Mouse (Mus musculus): ENCODE data around the gene Plxnd1. TPM values are rescaled to one million over a fixed set of nuclear protein-coding genes. Genes with fewer than 3 reads are reported as not detected.

The Plxnd1 gene
- polyA plus RNA-seq, 1 experiment: 66.1 TPM

DNA sequence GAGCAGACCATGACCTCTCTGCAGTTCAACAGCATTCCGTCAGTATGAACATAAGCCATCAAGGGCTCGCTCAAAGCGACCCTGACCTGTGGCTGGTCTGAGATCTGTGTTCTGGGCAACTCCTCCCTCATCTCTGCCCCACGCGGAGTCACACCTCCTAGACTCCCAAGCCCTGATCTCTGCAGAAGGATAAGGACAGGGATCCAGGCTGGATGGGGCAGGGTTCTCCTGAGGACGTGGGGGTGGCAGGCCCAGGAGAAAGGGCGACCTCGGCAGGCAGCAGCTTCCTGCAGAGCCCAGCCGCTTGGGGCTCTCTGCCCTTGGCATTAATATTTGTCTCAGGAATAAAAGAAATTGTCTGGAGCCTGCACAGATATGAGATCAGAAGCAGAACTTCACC lies 9.2 kb downstream of the Plxnd1 start:
- peaks cover 33% of the 10 kb centered on the region; the same call in 1 of the 2 replicates for H3K4me1 ChIP-seq (ENCODE audit: control insufficient read depth, insufficient read depth, insufficient read length)
- no peak for DNase-seq (ENCODE audit: low read depth in 1 of 2, low spot score in 2 of 2)
- H3K27me3 ChIP-seq (ENCODE audit: control insufficient read depth, insufficient read depth, low read length): no peaks in the 10 kb centered on the region
- H3K4me3 ChIP-seq (ENCODE audit: extremely low read depth, insufficient read depth, insufficient read length): no peak overlapping the region
- TF ChIP-seq CTCF (IDR thresholded peaks at IDR 0.05; ENCODE audit: extremely low read depth, insufficient read depth, insufficient read length, insufficient replicate concordance): no peak
- TF ChIP-seq POLR2A (IDR thresholded peaks at IDR 0.05; ENCODE audit: low read depth, low read length): no peak
- no peaks in the 10 kb centered on the region for H3K36me3 ChIP-seq (ENCODE audit: control insufficient read depth, insufficient read depth, low read length)
- 77% methylated on average over 9 of the region's 9 CpGs for WGBS
- no peak overlapping the region for H3K27ac ChIP-seq (ENCODE audit: insufficient read depth, low read length)

DNA sequence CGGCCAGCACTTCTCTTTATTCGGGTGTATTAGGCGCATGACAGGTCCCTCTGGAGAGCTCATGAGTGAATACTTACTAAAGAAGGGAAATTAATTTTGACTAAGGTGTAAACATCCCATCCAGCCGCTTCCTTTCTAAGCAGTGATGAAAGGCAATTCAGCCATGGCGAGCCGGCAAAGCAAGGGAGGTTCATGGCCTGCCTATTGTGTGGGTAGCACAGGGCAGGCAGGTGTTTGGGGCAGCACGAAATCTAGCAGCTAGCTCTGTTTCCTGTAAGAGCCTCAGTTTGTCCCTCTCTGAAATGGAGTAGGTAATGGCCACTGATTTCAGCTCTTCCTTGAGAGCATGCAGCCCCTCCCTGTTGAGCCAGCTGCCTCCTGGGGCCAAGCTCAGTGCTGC lies 10.2 kb downstream of the Plxnd1 start:
- TF ChIP-seq POLR2A (IDR thresholded peaks at IDR 0.05; ENCODE audit: low read depth, low read length) (no peak), CTCF (IDR thresholded peaks at IDR 0.05; ENCODE audit: extremely low read depth, insufficient read depth, insufficient read length, insufficient replicate concordance) (no peak)
- H3K36me3 ChIP-seq (ENCODE audit: control insufficient read depth, insufficient read depth, low read length): no peaks in the 10 kb centered on the region
- 68% methylated on average over 7 of the region's 7 CpGs for WGBS
- H3K27ac ChIP-seq (ENCODE audit: insufficient read depth, low read length): no peak overlapping the region
- no peak for DNase-seq (ENCODE audit: low read depth in 1 of 2, low spot score in 2 of 2)
- H3K27me3 ChIP-seq (ENCODE audit: control insufficient read depth, insufficient read depth, low read length): no peaks in the 10 kb centered on the region
- peaks cover 29% of the 10 kb centered on the region; the same call in 1 of the 2 replicates for H3K4me1 ChIP-seq (ENCODE audit: control insufficient read depth, insufficient read depth, insufficient read length)
- H3K4me3 ChIP-seq (ENCODE audit: extremely low read depth, insufficient read depth, insufficient read length): no peak overlapping the region

DNA sequence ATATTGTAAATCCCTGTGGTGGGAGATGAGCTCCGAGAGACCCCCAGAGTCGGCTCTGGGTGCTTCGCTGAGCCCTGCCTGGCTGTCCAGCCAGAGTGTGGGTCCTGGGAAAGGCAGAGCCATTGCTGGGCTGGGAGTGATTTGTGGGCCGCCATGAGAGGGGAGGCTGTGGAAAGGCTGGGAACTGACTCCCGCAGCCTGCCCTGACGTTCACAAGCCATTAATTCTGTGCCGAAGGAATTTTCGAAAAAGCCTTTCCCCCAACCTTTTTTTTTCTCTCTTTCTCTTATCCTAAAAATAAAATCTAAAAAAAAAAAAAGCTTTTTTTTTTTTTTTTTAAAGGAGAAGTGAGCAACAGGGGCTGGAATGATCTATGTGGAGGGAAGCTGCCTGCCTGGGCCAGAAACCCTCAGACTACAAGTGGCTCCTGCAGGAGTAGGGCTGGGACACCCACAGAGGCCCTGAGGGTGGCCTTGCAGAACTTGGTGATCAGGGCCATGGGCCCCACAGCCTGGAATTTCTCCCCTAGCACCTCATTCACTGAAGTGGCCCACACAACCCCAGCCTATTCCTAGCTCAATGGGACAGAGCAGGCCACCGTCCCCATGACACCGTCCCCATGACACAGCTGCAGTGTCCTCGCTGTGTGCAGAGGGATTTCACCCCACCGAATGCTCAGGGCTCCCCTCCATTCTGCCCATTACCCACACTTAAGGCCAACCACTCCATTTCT lies 11.3 kb downstream of the Plxnd1 start:
- Histone ChIP-seq H3K36me3 (ENCODE audit: control insufficient read depth, insufficient read depth, low read length) (no peaks in the 10 kb centered on the region), H3K4me1 (ENCODE audit: control insufficient read depth, insufficient read depth, insufficient read length) (peaks cover 23% of the 10 kb centered on the region; the same call in 1 of the 2 replicates), H3K27ac (ENCODE audit: insufficient read depth, low read length) (peak overlapping the region; percentile 42), H3K27me3 (ENCODE audit: control insufficient read depth, insufficient read depth, low read length) (no peaks in the 10 kb centered on the region), H3K4me3 (ENCODE audit: extremely low read depth, insufficient read depth, insufficient read length) (no peak overlapping the region)
- DNase-seq (ENCODE audit: low read depth in 1 of 2, low spot score in 2 of 2): no peak
- TF ChIP-seq CTCF (IDR thresholded peaks at IDR 0.05; ENCODE audit: extremely low read depth, insufficient read depth, insufficient read length, insufficient replicate concordance) (no peak), POLR2A (IDR thresholded peaks at IDR 0.05; ENCODE audit: low read depth, low read length) (no peak)
- 86% methylated on average over 12 of the region's 12 CpGs for WGBS

DNA sequence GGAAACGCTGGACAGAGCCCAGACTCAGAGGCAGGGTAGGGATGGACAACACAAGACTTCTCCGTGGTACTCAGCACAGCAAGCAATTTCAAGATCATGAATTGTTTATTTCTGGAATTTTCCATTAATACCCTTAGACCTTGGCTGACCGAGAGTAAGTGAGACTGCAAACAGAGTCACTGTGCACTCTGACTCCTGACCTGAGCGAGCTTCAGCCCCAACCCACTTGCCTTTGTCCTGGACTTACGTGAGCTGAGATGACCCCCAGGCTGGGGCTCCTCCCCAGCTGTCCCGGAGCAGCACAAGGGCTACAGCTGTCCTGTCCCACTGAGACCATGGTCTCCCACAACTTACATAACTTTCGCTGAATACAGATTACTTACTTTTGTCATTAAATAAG lies 11.9 kb downstream of the Plxnd1 start:
- 78% methylated on average over 7 of the region's 7 CpGs for WGBS
- no peak for DNase-seq (ENCODE audit: low read depth in 1 of 2, low spot score in 2 of 2)
- Histone ChIP-seq H3K27ac (ENCODE audit: insufficient read depth, low read length) (peak overlapping the region; percentile 42), H3K4me3 (ENCODE audit: extremely low read depth, insufficient read depth, insufficient read length) (no peak overlapping the region), H3K4me1 (ENCODE audit: control insufficient read depth, insufficient read depth, insufficient read length) (peaks cover 23% of the 10 kb centered on the region; the same call in 1 of the 2 replicates), H3K36me3 (ENCODE audit: control insufficient read depth, insufficient read depth, low read length) (no peaks in the 10 kb centered on the region), H3K27me3 (ENCODE audit: control insufficient read depth, insufficient read depth, low read length) (no peaks in the 10 kb centered on the region)
- TF ChIP-seq POLR2A (IDR thresholded peaks at IDR 0.05; ENCODE audit: low read depth, low read length) (no peak), CTCF (IDR thresholded peaks at IDR 0.05; ENCODE audit: extremely low read depth, insufficient read depth, insufficient read length, insufficient replicate concordance) (no peak)

DNA sequence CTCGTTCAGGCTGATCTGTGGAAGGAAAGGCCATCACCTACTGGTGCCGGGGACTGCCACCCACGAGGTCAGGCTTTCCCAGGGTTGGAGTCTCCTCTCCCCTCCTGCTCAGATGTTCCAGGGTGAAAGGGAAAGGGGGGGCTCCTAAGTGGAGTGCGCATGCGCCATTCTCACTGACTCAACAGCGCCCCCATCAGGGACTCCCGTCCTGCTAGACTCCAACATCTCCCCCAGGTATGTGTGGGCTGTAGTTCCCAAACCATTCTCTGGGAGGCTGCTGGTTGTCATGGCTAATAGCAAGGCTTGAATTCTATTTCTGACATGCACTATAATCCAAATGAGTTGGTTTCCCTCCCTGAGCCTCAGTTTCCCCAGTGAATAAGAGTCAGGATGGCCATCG lies 16.2 kb downstream of the Plxnd1 start:
- Histone ChIP-seq H3K4me3 (ENCODE audit: extremely low read depth, insufficient read depth, insufficient read length) (no peak overlapping the region), H3K4me1 (ENCODE audit: control insufficient read depth, insufficient read depth, insufficient read length) (no peaks in the 10 kb centered on the region), H3K27ac (ENCODE audit: insufficient read depth, low read length) (no peak overlapping the region), H3K36me3 (ENCODE audit: control insufficient read depth, insufficient read depth, low read length) (no peaks in the 10 kb centered on the region), H3K27me3 (ENCODE audit: control insufficient read depth, insufficient read depth, low read length) (no peaks in the 10 kb centered on the region)
- TF ChIP-seq CTCF (IDR thresholded peaks at IDR 0.05; ENCODE audit: extremely low read depth, insufficient read depth, insufficient read length, insufficient replicate concordance): no peak
- no peak for DNase-seq (ENCODE audit: low read depth in 1 of 2, low spot score in 2 of 2)
- 95% methylated on average over 8 of the region's 8 CpGs for WGBS

DNA sequence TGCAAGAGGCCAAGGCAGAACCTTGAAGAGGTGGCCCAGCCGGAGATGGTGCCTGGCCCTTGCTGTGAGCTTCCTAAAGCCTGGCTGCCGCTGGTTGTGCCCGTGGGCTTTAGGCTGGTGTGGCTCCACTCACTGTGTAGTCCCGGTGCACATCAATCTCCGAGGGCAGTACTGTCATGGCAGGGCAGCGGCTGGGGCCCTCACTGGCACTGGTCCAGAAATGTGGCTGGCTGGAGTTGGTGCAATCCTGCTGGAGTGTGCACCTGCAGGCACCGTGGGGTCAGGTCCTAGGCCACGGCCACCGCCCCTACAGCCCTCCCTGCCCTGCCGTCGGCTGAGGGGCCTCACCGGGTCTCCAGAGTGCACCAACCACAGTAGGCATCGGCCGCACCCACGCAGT lies 17.0 kb downstream of the Plxnd1 start:
- TF ChIP-seq POLR2A (IDR thresholded peaks at IDR 0.05; ENCODE audit: low read depth, low read length) (no peak), CTCF (IDR thresholded peaks at IDR 0.05; ENCODE audit: extremely low read depth, insufficient read depth, insufficient read length, insufficient replicate concordance) (no peak)
- DNase-seq (ENCODE audit: low read depth in 1 of 2, low spot score in 2 of 2): no peak
- Histone ChIP-seq H3K4me3 (ENCODE audit: extremely low read depth, insufficient read depth, insufficient read length) (no peak overlapping the region), H3K4me1 (ENCODE audit: control insufficient read depth, insufficient read depth, insufficient read length) (peaks cover 4% of the 10 kb centered on the region; the same call in 1 of the 2 replicates), H3K27ac (ENCODE audit: insufficient read depth, low read length) (no peak overlapping the region), H3K36me3 (ENCODE audit: control insufficient read depth, insufficient read depth, low read length) (no peaks in the 10 kb centered on the region), H3K27me3 (ENCODE audit: control insufficient read depth, insufficient read depth, low read length) (no peaks in the 10 kb centered on the region)
- WGBS: 85% methylated on average over 15 of the region's 15 CpGs

DNA sequence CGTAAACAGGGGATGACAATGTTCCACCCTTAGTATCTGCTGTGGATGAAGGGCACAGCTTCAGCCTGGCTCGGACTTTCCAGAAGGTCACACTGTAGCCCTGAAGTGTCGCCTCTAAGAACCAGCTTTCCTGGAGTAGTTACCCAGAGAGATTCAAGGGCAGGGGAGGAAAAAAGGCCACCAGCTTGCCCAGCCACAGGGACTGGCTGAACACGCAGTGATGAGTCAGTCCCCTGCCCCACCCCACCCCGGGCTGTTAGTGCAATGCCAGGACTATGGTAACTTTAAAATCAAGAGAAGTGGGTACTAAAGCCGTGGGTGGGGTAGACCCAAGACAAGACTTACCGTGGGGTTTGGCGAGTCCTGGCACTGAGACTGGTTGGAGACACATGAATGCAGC lies 19.2 kb downstream of the Plxnd1 start:
- H3K27me3 ChIP-seq (ENCODE audit: control insufficient read depth, insufficient read depth, low read length): no peaks in the 10 kb centered on the region
- H3K4me1 ChIP-seq (ENCODE audit: control insufficient read depth, insufficient read depth, insufficient read length): peaks cover 18% of the 10 kb centered on the region; the same call in 1 of the 2 replicates
- no peaks in the 10 kb centered on the region for H3K36me3 ChIP-seq (ENCODE audit: control insufficient read depth, insufficient read depth, low read length)
- DNase-seq (ENCODE audit: low read depth in 1 of 2, low spot score in 2 of 2): no peak
- TF ChIP-seq POLR2A (IDR thresholded peaks at IDR 0.05; ENCODE audit: low read depth, low read length) (no peak), CTCF (IDR thresholded peaks at IDR 0.05; ENCODE audit: extremely low read depth, insufficient read depth, insufficient read length, insufficient replicate concordance) (no peak)
- no peak overlapping the region for H3K27ac ChIP-seq (ENCODE audit: insufficient read depth, low read length)
- 84% methylated on average over 8 of the region's 8 CpGs for WGBS
- H3K4me3 ChIP-seq (ENCODE audit: extremely low read depth, insufficient read depth, insufficient read length): no peak overlapping the region
